Mouse (Mus musculus): ENCODE data around the gene Lrrc4.
A peak's percentile ranks its signal among the peaks of the same experiment; 100 is the strongest.

Gene Lrrc4

GRCm38 (mm10) chr6:28831011-28831853 is at the start of gene Lrrc4:
Gene Lrrc4 (minus strand): TSS chr6:28831747.
- no peak for DNase-seq

- no peak for DNase-seq
These were observed 49.4 kb upstream of the Lrrc4 start for GRCm38 (mm10) chr6:28880909-28881308.

- no peak for DNase-seq
These were observed 47.8 kb upstream of the Lrrc4 start for GRCm38 (mm10) chr6:28879315-28879714.

- DNase-seq, result no peak
These were observed 46.6 kb upstream of the Lrrc4 start for GRCm38 (mm10) chr6:28877945-28878666.

DNA sequence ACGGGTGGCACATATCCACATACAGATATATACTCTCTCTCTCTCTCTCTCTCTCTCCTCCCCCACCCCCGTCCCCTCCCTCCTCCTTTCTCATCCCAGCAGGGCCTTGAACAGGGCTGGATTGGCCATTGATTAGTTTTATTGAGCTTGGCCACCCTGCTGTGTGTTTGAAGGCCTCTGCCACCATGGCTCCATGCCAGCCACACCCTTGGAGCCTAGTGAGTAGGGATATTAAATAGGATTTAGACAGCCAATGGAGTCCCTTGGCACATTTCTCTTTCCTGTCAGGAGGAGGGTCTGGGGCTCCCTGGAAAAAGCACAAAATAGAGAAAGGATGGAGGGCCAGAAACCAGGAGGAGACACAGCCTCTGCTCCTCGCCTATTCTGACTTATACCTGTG is 44.9 kb upstream of the Lrrc4 start:
- DNase-seq, result no peak

GRCm38 (mm10) chr6:28875333-28875732 is 43.8 kb upstream of the Lrrc4 start:
- DNase-seq, result no peak

DNA sequence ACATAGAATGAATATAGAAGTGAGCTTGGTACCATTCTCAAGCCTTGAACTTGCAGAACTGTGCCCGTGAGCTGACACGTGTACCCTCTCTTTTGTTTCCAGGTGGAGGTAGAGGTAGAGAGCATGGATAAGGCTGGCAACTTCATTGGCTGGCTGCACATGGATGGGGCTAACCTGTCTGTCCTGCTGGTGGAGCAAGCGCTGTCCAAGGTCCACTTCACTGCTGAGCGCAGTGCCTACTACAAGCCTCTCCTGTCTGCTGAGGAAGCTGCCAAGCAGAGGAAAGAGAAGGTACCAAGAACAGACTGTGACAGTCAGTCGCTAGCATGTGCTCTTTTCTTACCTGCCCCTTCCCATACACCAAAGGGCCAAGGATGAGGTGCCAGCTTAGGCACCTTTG is 43.2 kb upstream of the Lrrc4 start:
- DNase-seq, result peak; percentile 30

DNA sequence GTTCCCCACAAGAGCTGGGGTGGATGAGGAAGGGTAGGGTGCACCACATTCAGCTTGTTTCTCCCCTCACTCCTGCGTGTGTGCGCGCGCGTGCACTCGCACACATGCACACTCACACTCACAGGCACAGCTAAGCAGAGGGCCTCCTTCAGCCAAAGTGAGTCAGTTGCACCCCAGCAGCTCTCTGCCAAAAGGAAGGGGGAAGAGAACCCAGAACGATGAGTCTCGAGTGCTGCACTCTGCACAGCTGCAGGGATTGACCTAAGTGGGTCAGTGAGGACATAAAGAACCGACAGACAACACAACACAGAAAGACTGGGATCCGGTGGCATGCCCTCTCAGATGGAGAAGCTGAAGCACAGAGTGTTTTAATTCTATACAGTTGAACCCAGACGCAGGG is 42.5 kb upstream of the Lrrc4 start:
- DNase-seq, result peak; percentile 26

DNA sequence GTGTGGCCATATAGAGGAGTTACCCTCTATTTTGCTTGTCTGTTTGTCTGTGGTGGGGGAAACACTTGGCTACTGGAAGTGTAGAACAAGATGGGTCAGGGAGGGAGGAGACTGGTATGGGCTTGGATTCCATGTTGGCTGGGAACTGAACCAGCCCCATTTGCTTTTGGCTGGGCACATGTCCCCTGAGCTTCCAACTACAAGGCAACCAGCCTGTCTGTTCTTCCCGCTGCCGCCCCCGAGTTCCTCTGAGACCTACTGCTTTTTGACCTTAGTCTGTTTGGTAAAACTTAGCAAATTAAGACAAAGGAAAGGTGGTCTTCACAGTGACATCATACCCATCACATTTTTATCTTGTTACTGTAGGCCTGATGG is 40.9 kb upstream of the Lrrc4 start:
- no peak for DNase-seq

DNA sequence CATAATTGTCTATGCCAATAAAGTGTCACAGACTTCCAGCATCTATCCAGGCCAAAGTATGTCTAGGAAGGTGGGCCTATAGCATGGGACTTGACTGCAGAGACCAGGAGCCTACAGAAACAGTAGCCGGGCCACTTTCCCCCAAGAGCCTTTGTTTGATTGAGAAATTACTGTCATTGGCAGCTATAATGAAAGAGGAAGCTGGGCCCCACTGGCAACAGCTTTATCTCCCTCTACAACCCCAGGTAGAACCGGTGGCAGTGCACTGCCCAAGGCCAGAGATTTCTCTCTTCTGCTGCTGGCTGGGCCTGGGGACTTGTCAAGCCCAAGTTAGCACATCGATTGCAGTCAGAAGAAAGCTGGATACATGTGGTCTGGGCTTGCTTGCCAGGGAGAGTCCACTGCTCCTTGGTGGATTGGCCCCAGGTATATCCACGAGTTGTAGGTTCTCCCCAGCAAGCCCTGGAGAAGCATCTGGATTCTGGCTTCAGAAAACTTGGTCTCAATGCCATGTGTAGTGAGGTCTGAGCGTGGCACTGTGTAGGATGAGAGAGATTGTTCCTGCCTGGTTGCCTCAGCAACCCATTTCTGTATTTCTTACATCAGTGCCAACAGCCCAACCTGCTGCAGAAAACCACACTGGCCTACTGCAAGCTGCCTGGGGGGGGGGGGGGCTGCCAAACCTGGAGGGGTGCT is 40.3 kb upstream of the Lrrc4 start:
- no peak for DNase-seq

GRCm38 (mm10) chr6:28867516-28868251 is 36.1 kb upstream of the Lrrc4 start:
- DNase-seq, result no peak

GRCm38 (mm10) chr6:28866206-28866605 is 34.7 kb upstream of the Lrrc4 start:
- DNase-seq, result no peak

DNA sequence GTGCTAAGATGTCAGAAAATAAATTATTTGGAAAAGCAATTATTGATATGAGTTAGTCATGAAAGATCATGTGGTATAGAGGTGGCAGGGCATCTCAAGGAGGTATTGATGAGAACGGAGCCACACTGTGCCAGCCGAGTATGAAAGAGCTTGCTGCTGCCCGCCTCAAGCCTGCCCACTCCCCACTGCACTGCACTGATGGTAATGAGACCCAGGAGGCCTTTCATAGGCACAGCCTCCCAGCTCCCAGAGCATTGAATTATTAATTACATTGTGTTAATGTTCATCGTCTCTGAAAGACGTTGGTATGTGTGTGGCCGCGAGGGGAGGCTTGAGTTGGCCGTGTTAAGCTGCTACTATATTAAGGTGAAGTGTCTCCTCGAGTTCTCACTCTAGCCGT is 33.6 kb upstream of the Lrrc4 start:
- no peak for DNase-seq

GRCm38 (mm10) chr6:28864684-28865083 is 33.1 kb upstream of the Lrrc4 start:
- DNase-seq, result no peak

GRCm38 (mm10) chr6:28862304-28862703 is 30.8 kb upstream of the Lrrc4 start:
- DNase-seq, result no peak

DNA sequence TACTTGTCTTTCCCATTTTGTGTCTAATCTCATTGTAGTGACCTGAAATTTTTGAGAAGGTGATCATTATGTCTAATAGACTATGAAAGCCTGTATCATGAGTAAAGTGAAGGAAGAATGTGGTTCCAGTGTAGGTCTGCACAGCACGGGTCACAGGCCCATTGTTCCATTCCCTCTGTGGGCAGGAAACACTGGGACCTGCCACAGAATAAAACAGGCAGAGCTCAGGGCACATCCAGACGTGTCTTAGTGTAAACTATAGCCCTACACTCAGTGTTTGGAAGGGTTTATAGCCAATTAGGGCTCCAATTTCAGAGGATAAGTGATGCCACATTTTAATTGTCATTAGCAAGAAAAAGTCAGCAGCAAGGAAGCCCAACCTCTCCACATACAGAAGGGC is 29.4 kb upstream of the Lrrc4 start:
- DNase-seq, result no peak

DNA sequence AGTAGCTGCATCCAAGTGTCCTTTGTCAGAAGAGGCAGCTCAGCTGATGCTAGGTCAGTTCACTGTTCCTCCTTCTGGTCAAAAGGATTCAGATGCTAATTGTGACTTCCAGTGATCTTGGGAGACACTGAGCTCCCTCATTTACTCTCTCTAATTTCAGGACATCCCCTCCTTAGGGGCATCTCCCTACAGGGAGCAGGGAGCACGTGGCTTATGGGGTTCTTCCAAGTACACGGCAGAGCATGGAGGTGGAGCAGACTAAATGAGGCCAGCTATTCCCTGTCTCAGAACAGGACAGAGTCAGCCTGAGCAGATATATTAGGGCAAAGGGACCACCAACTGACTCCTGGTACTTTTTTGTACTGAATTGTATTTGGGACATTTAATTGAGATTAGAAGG is 28.9 kb upstream of the Lrrc4 start:
- DNase-seq, result no peak

DNA sequence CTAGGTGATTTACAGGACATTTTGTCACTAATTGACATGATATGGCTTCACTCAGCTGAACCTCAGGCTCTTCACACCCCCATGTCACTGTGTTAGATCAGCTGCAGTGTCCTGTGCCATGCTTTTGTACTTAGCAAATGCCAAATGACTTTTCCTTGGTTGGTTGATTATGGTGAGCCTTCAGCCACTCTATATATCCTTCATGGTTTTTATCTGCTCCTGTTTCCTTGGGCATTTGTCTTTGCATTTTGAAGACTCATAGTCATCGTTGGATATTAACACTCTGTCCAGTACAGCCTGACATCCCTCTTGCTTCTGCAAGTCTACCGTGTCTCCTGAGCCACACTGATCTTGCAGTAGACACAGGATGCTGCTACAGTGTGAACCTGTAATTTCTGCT is 27.5 kb upstream of the Lrrc4 start:
- DNase-seq, result no peak

GRCm38 (mm10) chr6:28857198-28858180 is 25.9 kb upstream of the Lrrc4 start:
- DNase-seq, result no peak

DNA sequence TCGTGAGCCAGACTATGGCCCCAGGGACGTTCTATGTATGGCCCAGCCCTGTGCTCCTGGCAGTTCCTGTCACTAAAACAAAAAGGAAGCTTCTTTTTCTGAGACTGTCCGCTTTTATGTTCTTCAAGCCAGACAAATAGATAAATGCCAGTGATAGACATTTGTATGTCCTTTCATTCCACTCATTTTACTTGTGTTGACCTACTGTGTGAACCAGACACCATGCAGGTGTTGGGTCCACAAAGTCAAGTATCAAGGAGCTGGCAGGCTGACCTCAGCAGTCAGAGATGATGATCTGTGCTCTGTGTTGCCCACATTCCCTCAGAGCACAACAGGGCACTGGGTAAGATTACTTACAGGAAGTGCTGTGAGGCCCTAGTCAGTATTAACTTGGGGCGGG is 25.2 kb upstream of the Lrrc4 start:
- no peak for DNase-seq

DNA sequence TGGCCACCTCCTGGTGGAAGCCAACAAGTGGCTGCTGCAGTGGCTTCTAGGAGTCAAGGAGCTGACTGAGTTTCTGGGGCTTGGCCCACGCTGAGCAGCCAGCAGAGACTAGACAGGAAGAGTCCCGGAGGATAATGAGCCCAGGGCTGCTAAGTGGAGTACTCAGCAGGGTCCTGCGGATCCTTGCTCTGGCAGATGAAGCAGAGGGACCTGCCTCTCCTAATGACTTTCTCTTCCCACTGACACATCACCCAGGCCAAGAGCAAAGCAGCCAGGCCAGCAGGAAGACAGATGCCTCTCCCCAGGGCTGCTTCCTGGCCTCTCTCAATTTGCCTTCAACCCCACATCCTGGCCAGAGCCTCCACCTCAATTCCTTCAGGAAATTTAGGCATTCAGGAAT is 23.9 kb upstream of the Lrrc4 start:
- no peak for DNase-seq

DNA sequence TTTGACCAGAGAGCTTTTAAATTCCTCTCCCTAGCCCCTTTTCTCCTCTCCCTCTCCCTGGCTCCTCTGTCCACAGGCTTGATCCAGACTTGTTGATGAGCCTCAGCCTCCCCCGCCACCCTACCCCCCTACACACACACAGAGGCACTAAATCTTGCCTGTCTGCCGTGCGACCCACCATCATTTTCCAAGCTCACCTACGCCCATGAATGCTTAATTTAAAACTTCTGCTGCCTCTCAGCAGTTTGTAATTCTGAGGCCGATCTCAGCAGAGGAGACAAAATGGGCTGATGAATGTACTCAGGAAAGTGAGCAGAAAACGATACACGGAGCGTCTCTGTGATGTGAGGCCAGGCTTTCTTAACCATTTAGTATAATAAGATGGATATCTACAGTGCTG is 23.1 kb upstream of the Lrrc4 start:
- DNase-seq, result no peak
